Mouse (Mus musculus): ENCODE data around the gene Gm11027.

- TF ChIP-seq MYOD1 (IDR thresholded peaks at IDR 0.05; ENCODE audit: control insufficient read depth in 1 of 3, insufficient read length in 2 of 3, low read depth in 2 of 3), result no peak
- no peak for TF ChIP-seq POLR2A (IDR thresholded peaks at IDR 0.05; ENCODE audit: insufficient read length, low read depth)
- no peak for TF ChIP-seq USF1 (IDR thresholded peaks at IDR 0.05; ENCODE audit: low read depth)
- no peak for TF ChIP-seq MAX (IDR thresholded peaks at IDR 0.05; ENCODE audit: low read depth)
- no peak for TF ChIP-seq CEBPB (IDR thresholded peaks at IDR 0.05; ENCODE audit: insufficient read depth, poor library complexity, severe bottlenecking)
- TF ChIP-seq TCF12 (IDR thresholded peaks at IDR 0.05; ENCODE audit: insufficient read depth, poor library complexity, severe bottlenecking), result no peak
- TF ChIP-seq E2F4 (IDR thresholded peaks at IDR 0.05; ENCODE audit: insufficient read depth), result no peak
- no peak for TF ChIP-seq REST (IDR thresholded peaks at IDR 0.05; ENCODE audit: insufficient read depth, insufficient read length)
- no peak for TF ChIP-seq MYOG (IDR thresholded peaks at IDR 0.05; ENCODE audit: control insufficient read depth in 1 of 3, insufficient read depth in 1 of 3, insufficient read length in 2 of 3, low read depth in 2 of 3)
- no peak for TF ChIP-seq SRF (IDR thresholded peaks at IDR 0.05; ENCODE audit: control insufficient read depth, insufficient read length, low read depth)
Observed at GRCm38 (mm10) chr12:116238370-116238769, 36.8 kb upstream of the Gm11027 start.

All from myocyte (in vitro differentiated cells).